Mouse (Mus musculus) cerebellum, adult 2 months (tissue): ENCODE results near the gene Apob.

Experiments
- CTCF ChIP-seq: fragments of 200-500 bp; IDR thresholded peaks from 2 replicates; pipeline ENCODE4 v1.5.1; 2011; ENCODE audit warnings: low read depth, mild to moderate bottlenecking, control low read depth, low read length, moderate library complexity, borderline replicate concordance; ENCODE audit not compliant: insufficient read depth
- POLR2A ChIP-seq: fragments of 200-500 bp; IDR thresholded peaks from 2 replicates; pipeline ENCODE4 v1.6.1; 2011; ENCODE audit warnings: low read length, control low read depth, borderline replicate concordance; ENCODE audit not compliant: insufficient read depth

GRCm38 (mm10) chr12:8063363-8064065, 86.1 kb downstream of the Apob start:
- TF ChIP-seq CTCF = no peak
- no peak for TF ChIP-seq POLR2A
